Mouse (Mus musculus): ENCODE results near the gene Smcp. TPM values are rescaled to one million over a fixed set of nuclear protein-coding genes. Genes with fewer than 3 reads are reported as not detected.
A peak's percentile ranks its signal among the peaks of the same experiment; 100 is the strongest.

Gene Smcp
- polyA plus RNA-seq, 1 experiment from 2014 or later = not detected

GRCm38 (mm10) chr3:92602169-92602568, 13.4 kb upstream of the Smcp start:
- Histone ChIP-seq H3K9ac (ENCODE audit: low read depth, low read length) (no peak overlapping the region), H3K27me3 (ENCODE audit: insufficient read depth, low read length) (no peaks in the 10 kb centered on the region), H3K27ac (no peak overlapping the region), H3K36me3 (ENCODE audit: insufficient read depth, low read length) (no peaks in the 10 kb centered on the region), H3K4me1 (replicated peaks; ENCODE audit: insufficient read depth, low read length) (no peaks in the 10 kb centered on the region), H3K4me3 (replicated peaks; ENCODE audit: low read depth, low read length) (no peak overlapping the region), H3K9me3 (replicated peaks; ENCODE audit: low read length) (no peaks in the 10 kb centered on the region), H3K4me2 (ENCODE audit: low read length) (no peak overlapping the region)
- ATAC-seq (replicated peaks; ENCODE audit: low FRiP score, low read depth) (no peak), DNase-seq (ENCODE audit: low spot score) (peak; percentile 16)
- TF ChIP-seq CTCF (IDR thresholded peaks at IDR 0.05; ENCODE audit: low read depth) = peak; percentile 66
- 57% methylated on average over 1 of the region's 1 CpGs for WGBS

DNA sequence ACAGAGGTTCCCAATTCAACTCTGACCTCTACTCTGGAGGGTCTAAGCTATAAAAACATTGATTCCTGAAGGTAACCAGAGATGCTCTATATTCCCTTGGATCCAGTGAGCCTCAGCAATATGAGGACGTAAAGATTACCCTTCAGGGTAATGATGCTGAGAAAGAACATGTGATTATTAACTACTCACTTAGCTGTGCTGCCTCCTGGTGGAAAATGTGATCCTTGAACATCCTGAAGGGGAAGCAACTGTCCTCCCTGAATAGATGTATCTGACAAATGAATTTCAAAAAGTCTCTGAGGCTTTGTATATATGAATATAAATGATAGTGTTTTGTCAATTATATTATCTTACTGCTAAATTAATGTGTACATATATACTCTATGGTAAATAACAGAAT, 11.7 kb upstream of the Smcp start:
- peak; percentile 10 for DNase-seq (ENCODE audit: low spot score)
- ATAC-seq (replicated peaks; ENCODE audit: low FRiP score, low read depth) = no peak
- peak; percentile 51 for TF ChIP-seq CTCF (IDR thresholded peaks at IDR 0.05; ENCODE audit: low read depth)
- no peaks in the 10 kb centered on the region for H3K4me1 ChIP-seq (replicated peaks; ENCODE audit: insufficient read depth, low read length)
- no peaks in the 10 kb centered on the region for H3K36me3 ChIP-seq (ENCODE audit: insufficient read depth, low read length)
- no peak overlapping the region for H3K27ac ChIP-seq
- H3K4me3 ChIP-seq (replicated peaks; ENCODE audit: low read depth, low read length) = no peak overlapping the region
- H3K9ac ChIP-seq (ENCODE audit: low read depth, low read length) = no peak overlapping the region
- H3K4me2 ChIP-seq (ENCODE audit: low read length) = no peak overlapping the region
- no peaks in the 10 kb centered on the region for H3K9me3 ChIP-seq (replicated peaks; ENCODE audit: low read length)
- 22% methylated on average over 1 of the region's 1 CpGs for WGBS
- H3K27me3 ChIP-seq (ENCODE audit: insufficient read depth, low read length) = no peaks in the 10 kb centered on the region

DNA sequence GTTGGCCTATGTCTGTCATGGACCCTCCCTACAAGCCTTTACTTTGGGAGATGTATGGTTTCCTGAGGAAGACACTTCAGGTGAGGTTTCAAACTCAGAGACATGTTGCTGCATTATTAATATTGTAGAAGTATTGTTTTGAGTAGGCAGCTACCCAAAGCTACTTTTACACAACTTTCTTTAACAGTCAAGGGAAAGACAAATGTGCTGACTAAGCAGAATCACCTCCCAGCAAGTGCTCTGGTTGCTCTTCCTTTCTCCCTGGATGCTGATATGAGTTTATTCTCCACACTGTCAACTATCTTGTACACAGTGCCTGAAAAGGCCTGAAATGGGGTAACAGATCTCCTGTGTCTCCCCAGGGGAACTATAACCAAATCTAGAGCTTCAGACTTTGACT, 11.2 kb upstream of the Smcp start:
- Histone ChIP-seq H3K27ac (no peak overlapping the region), H3K4me1 (replicated peaks; ENCODE audit: insufficient read depth, low read length) (no peaks in the 10 kb centered on the region), H3K4me2 (ENCODE audit: low read length) (no peak overlapping the region), H3K9ac (ENCODE audit: low read depth, low read length) (no peak overlapping the region), H3K4me3 (replicated peaks; ENCODE audit: low read depth, low read length) (no peak overlapping the region), H3K9me3 (replicated peaks; ENCODE audit: low read length) (no peaks in the 10 kb centered on the region), H3K27me3 (ENCODE audit: insufficient read depth, low read length) (no peaks in the 10 kb centered on the region), H3K36me3 (ENCODE audit: insufficient read depth, low read length) (no peaks in the 10 kb centered on the region)
- TF ChIP-seq CTCF (IDR thresholded peaks at IDR 0.05; ENCODE audit: low read depth) = no peak
- DNase-seq (ENCODE audit: low spot score) = no peak
- ATAC-seq (replicated peaks; ENCODE audit: low FRiP score, low read depth) = no peak

GRCm38 (mm10) chr3:92598429-92598828, 9.6 kb upstream of the Smcp start:
- no peak for DNase-seq (ENCODE audit: low spot score)
- no peak overlapping the region for H3K4me2 ChIP-seq (ENCODE audit: low read length)
- H3K4me3 ChIP-seq (replicated peaks; ENCODE audit: low read depth, low read length) = no peak overlapping the region
- no peaks in the 10 kb centered on the region for H3K36me3 ChIP-seq (ENCODE audit: insufficient read depth, low read length)
- no peak overlapping the region for H3K9ac ChIP-seq (ENCODE audit: low read depth, low read length)
- WGBS = 87% methylated on average over 2 of the region's 2 CpGs
- TF ChIP-seq CTCF (IDR thresholded peaks at IDR 0.05; ENCODE audit: low read depth) = no peak
- no peaks in the 10 kb centered on the region for H3K4me1 ChIP-seq (replicated peaks; ENCODE audit: insufficient read depth, low read length)
- no peaks in the 10 kb centered on the region for H3K9me3 ChIP-seq (replicated peaks; ENCODE audit: low read length)
- H3K27ac ChIP-seq = no peak overlapping the region
- H3K27me3 ChIP-seq (ENCODE audit: insufficient read depth, low read length) = no peaks in the 10 kb centered on the region
- no peak for ATAC-seq (replicated peaks; ENCODE audit: low FRiP score, low read depth)

DNA sequence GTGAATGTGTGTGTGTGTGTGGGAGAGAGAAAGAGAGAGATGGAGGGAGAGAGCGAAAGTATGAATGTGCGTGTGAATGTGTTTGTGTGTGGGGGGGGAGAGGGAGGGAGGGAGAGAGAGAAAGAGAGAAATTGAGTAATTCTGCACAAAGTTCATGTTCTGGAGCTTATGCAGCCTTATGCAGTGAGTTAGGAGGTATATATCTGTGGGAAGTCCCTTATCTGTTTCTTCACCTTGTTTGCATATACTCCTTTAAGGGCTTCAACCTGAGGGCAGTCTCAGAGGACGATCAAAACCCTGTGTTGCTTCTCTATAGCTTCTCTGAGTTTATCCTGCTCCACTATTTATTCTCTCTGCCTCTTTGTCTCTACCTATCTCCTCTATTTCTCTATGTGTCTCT, 1.6 kb downstream of the Smcp start:
- no peak overlapping the region for H3K4me2 ChIP-seq (ENCODE audit: low read length)
- 68% methylated on average over 3 of the region's 3 CpGs for WGBS
- H3K4me3 ChIP-seq (replicated peaks; ENCODE audit: low read depth, low read length) = no peak overlapping the region
- no peaks in the 10 kb centered on the region for H3K4me1 ChIP-seq (replicated peaks; ENCODE audit: insufficient read depth, low read length)
- DNase-seq (ENCODE audit: low spot score) = no peak
- no peak for TF ChIP-seq CTCF (IDR thresholded peaks at IDR 0.05; ENCODE audit: low read depth)
- ATAC-seq (replicated peaks; ENCODE audit: low FRiP score, low read depth) = no peak
- H3K27ac ChIP-seq = no peak overlapping the region
- H3K9ac ChIP-seq (ENCODE audit: low read depth, low read length) = no peak overlapping the region
- H3K27me3 ChIP-seq (ENCODE audit: insufficient read depth, low read length) = no peaks in the 10 kb centered on the region
- no peaks in the 10 kb centered on the region for H3K36me3 ChIP-seq (ENCODE audit: insufficient read depth, low read length)
- H3K9me3 ChIP-seq (replicated peaks; ENCODE audit: low read length) = no peaks in the 10 kb centered on the region

GRCm38 (mm10) chr3:92585055-92585454, 3.7 kb downstream of the Smcp start:
- H3K4me3 ChIP-seq (replicated peaks; ENCODE audit: low read depth, low read length) = no peak overlapping the region
- TF ChIP-seq CTCF (IDR thresholded peaks at IDR 0.05; ENCODE audit: low read depth) = no peak
- DNase-seq (ENCODE audit: low spot score) = no peak

DNA sequence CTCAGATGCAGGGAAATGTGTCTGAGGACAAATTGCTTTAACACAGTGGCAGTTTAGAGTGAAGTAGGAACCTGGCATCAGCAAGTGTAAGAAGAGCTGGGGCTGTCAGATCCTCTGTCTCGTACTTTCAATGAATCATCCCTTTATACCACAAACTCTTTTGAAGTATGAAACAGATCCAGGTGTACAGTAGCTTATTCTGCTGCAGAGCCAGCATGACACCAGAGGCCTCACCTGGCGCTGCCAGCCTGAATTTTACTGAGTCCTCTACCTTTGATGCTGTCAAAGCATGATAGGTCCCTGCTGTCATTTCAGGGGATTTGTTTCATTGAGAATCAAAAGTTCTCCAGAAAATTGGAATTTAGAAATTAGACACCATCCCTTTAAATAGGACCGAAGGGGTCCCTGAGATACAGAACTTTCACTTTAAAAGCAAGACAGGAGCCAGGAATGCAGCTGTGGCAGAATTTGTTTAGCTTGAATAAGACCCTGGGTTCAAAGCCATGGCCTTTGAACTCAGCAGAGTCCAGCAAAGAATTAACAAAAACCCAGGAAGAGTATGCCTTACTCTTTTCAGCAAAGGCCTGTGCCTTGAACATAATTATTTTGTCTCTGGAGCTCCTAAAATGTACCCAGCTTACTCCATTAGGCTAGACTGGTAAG, 5.5 kb downstream of the Smcp start:
- H3K4me2 ChIP-seq (ENCODE audit: low read length) = no peak overlapping the region
- DNase-seq (ENCODE audit: low spot score) (no peak), ATAC-seq (replicated peaks; ENCODE audit: low FRiP score, low read depth) (no peak)
- WGBS = 51% methylated on average over 3 of the region's 3 CpGs
- no peaks in the 10 kb centered on the region for H3K36me3 ChIP-seq (ENCODE audit: insufficient read depth, low read length)
- no peaks in the 10 kb centered on the region for H3K9me3 ChIP-seq (replicated peaks; ENCODE audit: low read length)
- H3K4me3 ChIP-seq (replicated peaks; ENCODE audit: low read depth, low read length) = no peak overlapping the region
- no peaks in the 10 kb centered on the region for H3K4me1 ChIP-seq (replicated peaks; ENCODE audit: insufficient read depth, low read length)
- no peaks in the 10 kb centered on the region for H3K27me3 ChIP-seq (ENCODE audit: insufficient read depth, low read length)
- no peak overlapping the region for H3K27ac ChIP-seq
- TF ChIP-seq CTCF (IDR thresholded peaks at IDR 0.05; ENCODE audit: low read depth) = no peak
- H3K9ac ChIP-seq (ENCODE audit: low read depth, low read length) = no peak overlapping the region

More at GRCm38 (mm10) chr3:92585055-92585454, 3.7 kb downstream of the Smcp start:
- H3K27me3 ChIP-seq (ENCODE audit: insufficient read depth, low read length) = no peaks in the 10 kb centered on the region
- no peak overlapping the region for H3K9ac ChIP-seq (ENCODE audit: low read depth, low read length)
- no peak for ATAC-seq (replicated peaks; ENCODE audit: low FRiP score, low read depth)
- H3K4me1 ChIP-seq (replicated peaks; ENCODE audit: insufficient read depth, low read length) = no peaks in the 10 kb centered on the region
- no peak overlapping the region for H3K4me2 ChIP-seq (ENCODE audit: low read length)
- no peaks in the 10 kb centered on the region for H3K36me3 ChIP-seq (ENCODE audit: insufficient read depth, low read length)
- H3K27ac ChIP-seq = no peak overlapping the region
- no peaks in the 10 kb centered on the region for H3K9me3 ChIP-seq (replicated peaks; ENCODE audit: low read length)
- 50% methylated on average over 1 of the region's 1 CpGs for WGBS
